Mouse (Mus musculus): ENCODE measurements around the gene Lrguk. TPM values are rescaled to one million over a fixed set of nuclear protein-coding genes. Genes with fewer than 3 reads are reported as not detected.

Lrguk gene
- polyA plus RNA-seq, 2 experiments, result 0.29 to 0.43 TPM

DNA sequence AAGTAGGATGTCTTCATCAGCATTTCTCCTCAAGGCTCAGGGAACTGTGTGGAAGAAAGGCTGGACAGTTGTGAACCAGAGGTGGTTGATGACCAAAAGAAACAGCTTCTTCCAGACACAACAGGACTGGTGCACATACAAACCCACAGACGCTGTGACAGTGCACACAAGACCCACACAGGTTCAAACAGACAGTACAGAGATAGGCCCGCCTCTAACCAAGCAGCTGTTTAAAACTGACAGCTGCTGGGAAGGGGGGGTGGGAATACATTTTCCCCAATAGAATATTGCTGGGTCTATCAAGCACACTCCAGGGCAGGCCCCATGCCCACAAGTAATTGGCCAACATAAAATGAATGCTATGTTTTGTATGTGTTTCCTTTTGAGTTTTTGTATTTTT, 95.2 kb downstream of the Lrguk start:
- Histone ChIP-seq H3K9ac (ENCODE audit: low read depth, low read length, severe bottlenecking) (no peak overlapping the region), H3K4me1 (ENCODE audit: control insufficient read depth, insufficient read depth, low read length) (0 out of 2 replicates have a peak, but pooled peaks cover 3% of the 10 kb centered on the region), H3K9me3 (ENCODE audit: control insufficient read depth, low read length) (no peaks in the 10 kb centered on the region), H3K36me3 (ENCODE audit: control insufficient read depth, insufficient read depth, low read length) (no peaks in the 10 kb centered on the region), H3K4me2 (replicated peaks; ENCODE audit: low read depth, low read length, severe bottlenecking) (no peak overlapping the region), H3K4me3 (replicated peaks; ENCODE audit: low read length) (no peak overlapping the region), H3K27ac (replicated peaks; ENCODE audit: low read depth, low read length) (no peak overlapping the region), H3K27me3 (ENCODE audit: control insufficient read depth, insufficient read depth, low read length) (peaks cover 4% of the 10 kb centered on the region; the same call in 1 of the 2 replicates)
- ATAC-seq (ENCODE audit: low FRiP score, low read depth) (no peak), DNase-seq (ENCODE audit: low spot score) (no peak)
- 76% methylated on average over 2 of the region's 2 CpGs for WGBS
- TF ChIP-seq POLR2A (IDR thresholded peaks at IDR 0.05; ENCODE audit: borderline replicate concordance, extremely low read depth, insufficient read depth, insufficient read length), result no peak

DNA sequence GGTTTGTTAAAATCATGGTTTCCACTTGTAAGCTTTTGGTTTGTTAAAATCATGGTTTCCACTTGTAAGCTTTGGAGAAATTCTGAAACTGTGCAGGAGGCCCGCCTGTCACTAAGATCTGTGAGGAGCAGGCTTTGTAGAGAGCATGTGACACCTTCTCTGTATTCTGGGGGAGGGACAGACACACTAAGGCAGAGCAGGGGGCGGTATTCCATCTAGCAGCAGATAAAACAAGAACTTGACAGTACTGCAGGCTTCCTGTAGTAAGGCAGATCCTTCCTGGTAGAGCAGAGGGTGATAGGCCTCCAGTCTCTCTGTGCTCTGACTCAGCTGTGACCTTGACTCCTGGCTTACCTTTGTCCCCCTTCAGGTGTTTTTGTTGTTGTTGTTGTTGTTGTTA, 100.0 kb downstream of the Lrguk start:
- ATAC-seq (ENCODE audit: low FRiP score, low read depth) (no peak), DNase-seq (ENCODE audit: low spot score) (no peak)
- Histone ChIP-seq H3K4me3 (replicated peaks; ENCODE audit: low read length) (no peak overlapping the region), H3K27ac (replicated peaks; ENCODE audit: low read depth, low read length) (no peak overlapping the region), H3K36me3 (ENCODE audit: control insufficient read depth, insufficient read depth, low read length) (no peaks in the 10 kb centered on the region), H3K9ac (ENCODE audit: low read depth, low read length, severe bottlenecking) (no peak overlapping the region), H3K4me2 (replicated peaks; ENCODE audit: low read depth, low read length, severe bottlenecking) (no peak overlapping the region), H3K27me3 (ENCODE audit: control insufficient read depth, insufficient read depth, low read length) (no peaks in the 10 kb centered on the region), H3K9me3 (ENCODE audit: control insufficient read depth, low read length) (no peaks in the 10 kb centered on the region), H3K4me1 (ENCODE audit: control insufficient read depth, insufficient read depth, low read length) (no peaks in the 10 kb centered on the region)
- no peak for TF ChIP-seq POLR2A (IDR thresholded peaks at IDR 0.05; ENCODE audit: borderline replicate concordance, extremely low read depth, insufficient read depth, insufficient read length)
- 64% methylated on average over 2 of the region's 2 CpGs for WGBS

DNA sequence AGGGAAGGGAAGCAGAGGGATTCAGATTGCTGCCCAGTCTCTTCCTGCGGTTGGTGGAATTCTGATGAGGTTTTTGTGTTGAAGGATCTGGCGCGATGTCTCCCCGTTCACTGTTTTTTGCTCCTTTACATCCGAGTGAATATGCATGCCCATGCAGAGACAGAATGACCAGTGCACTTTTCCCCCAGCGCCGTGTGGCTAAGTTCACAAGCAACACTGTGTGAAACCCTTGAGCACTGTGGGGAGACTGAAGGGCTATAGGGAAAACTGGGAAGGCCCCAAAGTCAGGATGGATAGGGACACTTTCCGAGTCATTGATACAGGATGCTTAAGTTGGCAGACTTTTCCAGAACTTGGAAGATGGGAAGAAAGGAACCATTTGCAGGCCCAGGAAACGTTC, 103.1 kb downstream of the Lrguk start:
- 92% methylated on average over 9 of the region's 9 CpGs for WGBS
- Histone ChIP-seq H3K27ac (replicated peaks; ENCODE audit: low read depth, low read length) (no peak overlapping the region), H3K27me3 (ENCODE audit: control insufficient read depth, insufficient read depth, low read length) (no peaks in the 10 kb centered on the region), H3K4me2 (replicated peaks; ENCODE audit: low read depth, low read length, severe bottlenecking) (no peak overlapping the region), H3K9ac (ENCODE audit: low read depth, low read length, severe bottlenecking) (no peak overlapping the region), H3K36me3 (ENCODE audit: control insufficient read depth, insufficient read depth, low read length) (no peaks in the 10 kb centered on the region), H3K9me3 (ENCODE audit: control insufficient read depth, low read length) (no peaks in the 10 kb centered on the region), H3K4me3 (replicated peaks; ENCODE audit: low read length) (no peak overlapping the region), H3K4me1 (ENCODE audit: control insufficient read depth, insufficient read depth, low read length) (no peaks in the 10 kb centered on the region)
- no peak for DNase-seq (ENCODE audit: low spot score)
- no peak for TF ChIP-seq POLR2A (IDR thresholded peaks at IDR 0.05; ENCODE audit: borderline replicate concordance, extremely low read depth, insufficient read depth, insufficient read length)
- no peak for ATAC-seq (ENCODE audit: low FRiP score, low read depth)

DNA sequence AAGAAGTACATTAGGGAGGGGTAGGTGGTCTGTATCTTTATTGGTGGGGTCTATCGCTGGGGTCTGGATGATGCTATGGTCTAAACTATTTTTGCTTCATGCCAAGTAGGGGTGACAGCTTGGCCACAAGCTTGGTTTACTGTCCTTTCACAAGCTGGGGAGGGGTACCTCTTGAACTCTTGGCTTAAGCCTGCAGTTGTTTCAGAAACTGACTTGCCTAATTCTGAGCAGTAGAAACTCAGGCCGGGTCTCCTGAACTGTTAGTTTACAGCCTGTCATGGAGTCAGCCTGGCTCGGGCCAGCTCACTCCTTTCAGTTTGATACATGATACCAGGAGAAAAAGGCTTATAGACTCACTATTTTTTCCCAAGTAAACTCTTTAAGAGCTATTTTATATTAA, 109.1 kb downstream of the Lrguk start:
- Histone ChIP-seq H3K27ac (replicated peaks; ENCODE audit: low read depth, low read length) (no peak overlapping the region), H3K9me3 (ENCODE audit: control insufficient read depth, low read length) (no peaks in the 10 kb centered on the region), H3K9ac (ENCODE audit: low read depth, low read length, severe bottlenecking) (no peak overlapping the region), H3K27me3 (ENCODE audit: control insufficient read depth, insufficient read depth, low read length) (no peaks in the 10 kb centered on the region), H3K4me2 (replicated peaks; ENCODE audit: low read depth, low read length, severe bottlenecking) (no peak overlapping the region), H3K4me3 (replicated peaks; ENCODE audit: low read length) (no peak overlapping the region), H3K4me1 (ENCODE audit: control insufficient read depth, insufficient read depth, low read length) (no peaks in the 10 kb centered on the region), H3K36me3 (ENCODE audit: control insufficient read depth, insufficient read depth, low read length) (no peaks in the 10 kb centered on the region)
- WGBS, result 60% methylated on average over 3 of the region's 3 CpGs
- TF ChIP-seq POLR2A (IDR thresholded peaks at IDR 0.05; ENCODE audit: borderline replicate concordance, extremely low read depth, insufficient read depth, insufficient read length), result no peak
- no peak for ATAC-seq (ENCODE audit: low FRiP score, low read depth)
- no peak for DNase-seq (ENCODE audit: low spot score)

DNA sequence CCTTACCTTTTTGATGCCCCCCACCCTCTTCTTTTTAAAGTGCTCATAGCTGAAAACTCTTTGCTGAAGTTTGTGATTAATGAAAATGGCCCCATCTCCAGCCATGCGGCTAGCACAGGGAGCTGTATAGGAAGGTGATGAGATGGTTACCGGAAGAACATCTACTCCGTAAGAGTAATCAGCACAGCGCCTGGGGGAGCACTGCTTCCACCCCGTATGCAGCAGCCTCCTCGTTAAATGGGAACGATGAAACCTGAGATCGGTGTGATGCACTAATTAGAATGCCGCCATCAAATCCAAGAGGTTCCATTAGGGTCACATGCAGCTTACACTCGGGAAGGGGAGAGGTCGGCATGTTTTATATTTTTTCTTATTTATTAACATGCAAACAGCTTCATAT, 113.7 kb downstream of the Lrguk start:
- ATAC-seq (ENCODE audit: low FRiP score, low read depth), result no peak
- WGBS, result 23% methylated on average over 11 of the region's 11 CpGs
- DNase-seq (ENCODE audit: low spot score), result no peak

DNA sequence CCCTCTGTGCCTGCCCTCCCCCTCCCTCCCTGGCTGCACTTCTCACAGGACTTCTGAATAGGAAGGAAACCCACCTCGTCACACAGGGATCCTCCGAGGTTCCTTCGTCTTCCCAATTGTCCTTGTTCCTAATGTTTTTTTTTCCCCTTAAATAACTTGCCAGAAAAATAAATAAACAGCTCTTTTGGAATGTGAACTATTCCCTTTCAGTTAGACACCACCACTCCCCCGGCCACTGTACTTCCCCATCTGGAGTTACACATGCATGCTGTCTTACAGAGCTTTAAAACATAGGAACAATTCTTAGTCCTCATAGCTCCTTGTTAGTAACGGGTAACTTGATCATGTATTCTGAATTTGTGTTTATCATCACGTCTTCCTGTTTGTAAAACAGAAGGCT, 116.8 kb downstream of the Lrguk start:
- Histone ChIP-seq H3K4me1 (ENCODE audit: control insufficient read depth, insufficient read depth, low read length) (no peaks in the 10 kb centered on the region), H3K27ac (replicated peaks; ENCODE audit: low read depth, low read length) (no peak overlapping the region), H3K9me3 (ENCODE audit: control insufficient read depth, low read length) (0 out of 2 replicates have a peak, but pooled peaks cover 5% of the 10 kb centered on the region), H3K27me3 (ENCODE audit: control insufficient read depth, insufficient read depth, low read length) (no peaks in the 10 kb centered on the region), H3K9ac (ENCODE audit: low read depth, low read length, severe bottlenecking) (no peak overlapping the region), H3K36me3 (ENCODE audit: control insufficient read depth, insufficient read depth, low read length) (no peaks in the 10 kb centered on the region), H3K4me3 (replicated peaks; ENCODE audit: low read length) (no peak overlapping the region), H3K4me2 (replicated peaks; ENCODE audit: low read depth, low read length, severe bottlenecking) (no peak overlapping the region)
- TF ChIP-seq POLR2A (IDR thresholded peaks at IDR 0.05; ENCODE audit: borderline replicate concordance, extremely low read depth, insufficient read depth, insufficient read length), result no peak
- WGBS, result 76% methylated on average over 6 of the region's 6 CpGs
- no peak for ATAC-seq (ENCODE audit: low FRiP score, low read depth)
- DNase-seq (ENCODE audit: low spot score), result no peak

More for the DNA sequence above, 113.7 kb downstream of the Lrguk start:
- Histone ChIP-seq H3K27ac (replicated peaks; ENCODE audit: low read depth, low read length) (no peak overlapping the region), H3K4me3 (replicated peaks; ENCODE audit: low read length) (no peak overlapping the region), H3K36me3 (ENCODE audit: control insufficient read depth, insufficient read depth, low read length) (no peaks in the 10 kb centered on the region), H3K4me2 (replicated peaks; ENCODE audit: low read depth, low read length, severe bottlenecking) (no peak overlapping the region), H3K9me3 (ENCODE audit: control insufficient read depth, low read length) (0 out of 2 replicates have a peak, but pooled peaks cover 5% of the 10 kb centered on the region), H3K4me1 (ENCODE audit: control insufficient read depth, insufficient read depth, low read length) (no peaks in the 10 kb centered on the region), H3K27me3 (ENCODE audit: control insufficient read depth, insufficient read depth, low read length) (no peaks in the 10 kb centered on the region), H3K9ac (ENCODE audit: low read depth, low read length, severe bottlenecking) (no peak overlapping the region)
- TF ChIP-seq POLR2A (IDR thresholded peaks at IDR 0.05; ENCODE audit: borderline replicate concordance, extremely low read depth, insufficient read depth, insufficient read length), result no peak

Measured in limb, embryonic 14.5 days (tissue).